Mouse (Mus musculus) heart, postnatal 0 days (tissue): ENCODE results near the gene Il1a. TPM values are rescaled to one million over a fixed set of nuclear protein-coding genes. Genes with fewer than 3 reads are reported as not detected.

ENCODE experiments used
- ATAC-seq: fragments of 200-750 bp; cut with Nextera tagmentation; 2 replicates; pipeline ENCODE4 v1.8.0; 2017; ENCODE audit warnings: low read depth, moderate number of reproducible peaks, moderate library complexity; ENCODE audit not compliant: insufficient read depth
- DNase-seq: peaks from one replicate; pipeline ENCODE4 v3.0.0-alpha.2; 2016; ENCODE audit warnings: low spot score
- H3K27ac ChIP-seq: fragments of 300-500 bp; sonication (generic); 2 replicates; pipeline ENCODE4 v1.5.1; 2014; ENCODE audit warnings: low read depth, mild to moderate bottlenecking
- H3K27me3 ChIP-seq: fragments of 300-500 bp; sonication (generic); 2 replicates; pipeline ENCODE4 v1.6.1; 2014; ENCODE audit warnings: low read length, mixed read lengths; ENCODE audit not compliant: control insufficient read depth, insufficient read depth
- H3K36me3 ChIP-seq: fragments of 300-500 bp; sonication (generic); replicated peaks from 2 replicates; pipeline ENCODE4 v1.6.1; 2014; ENCODE audit warnings: low read length, mixed read lengths; ENCODE audit not compliant: control insufficient read depth, insufficient read depth
- H3K4me1 ChIP-seq: fragments of 300-500 bp; sonication (generic); 2 replicates; pipeline ENCODE4 v1.6.1; 2014; ENCODE audit warnings: antibody characterized with exemption; ENCODE audit not compliant: control insufficient read depth, insufficient read depth
- H3K4me2 ChIP-seq: fragments of 300-500 bp; sonication (generic); 2 replicates; pipeline ENCODE4 v1.6.1; 2014; ENCODE audit warnings: low read depth, mild to moderate bottlenecking, low read length, moderate library complexity
- H3K4me3 ChIP-seq: fragments of 300-500 bp; sonication (generic); 2 replicates; pipeline ENCODE4 v1.5.1; 2014; ENCODE audit warnings: low read depth, low read length
- H3K9ac ChIP-seq: fragments of 300-500 bp; sonication (generic); replicated peaks from 2 replicates; pipeline ENCODE4 v1.6.1; 2014; ENCODE audit warnings: low read depth, low read length, mixed read lengths
- H3K9me3 ChIP-seq: fragments of 300-500 bp; sonication (generic); replicated peaks from 2 replicates; pipeline ENCODE4 v1.6.1; 2016; ENCODE audit warnings: low read length; ENCODE audit not compliant: control insufficient read depth
- CTCF ChIP-seq: IDR thresholded peaks from 2 replicates; pipeline ENCODE4 v1.5.1; 2016; ENCODE audit warnings: antibody characterized with exemption, control low read depth, low read depth
- EP300 ChIP-seq: IDR thresholded peaks from 2 replicates; pipeline ENCODE4 v1.6.1; 2016; ENCODE audit warnings: antibody characterized with exemption, low read depth
- WGBS: fragments of 180-500 bp; shearing (Covaris S2); extraction: QIAGEN DNeasy Blood & Tissue Kit; methylation state at CpG from one replicate; pipeline ENCODE4 v1.1.7; 2014; 5-methylcytosine and 5-hydroxymethylcytosine counted together
- polyA plus RNA-seq: library from polyadenylated mRNA; unstranded; fragments of >200 nt; fragmentation: Nextera tagmentation; extraction: Ambion mirVana; gene quantifications from 2 replicates; pipeline ENCODE4 v1.2.1, GENCODE M21; 2015
- total RNA-seq: library from RNA; depleted of rRNA; stranded (reverse); fragments of >200 nt; gene quantifications from 2 replicates; pipeline ENCODE4 v1.2.3, GENCODE M21; 2014; ENCODE audit warnings: low replicate concordance

Gene Il1a
- total and polyA plus RNA-seq, 2 experiments from 2014 or later: 0.30 TPM; not detected in 1

GRCm38 (mm10) chr2:129306020-129306419, 3.8 kb downstream of the Il1a start:
- no peak overlapping the region for H3K27ac ChIP-seq
- 75% methylated on average over 4 of the region's 4 CpGs for WGBS
- no peaks in the 10 kb centered on the region for H3K36me3 ChIP-seq
- H3K4me2 ChIP-seq: no peak overlapping the region
- no peak overlapping the region for H3K4me3 ChIP-seq
- no peaks in the 10 kb centered on the region for H3K4me1 ChIP-seq
- DNase-seq: no peak
- no peak overlapping the region for H3K9ac ChIP-seq
- TF ChIP-seq EP300: no peak
- no peak for TF ChIP-seq CTCF
- H3K9me3 ChIP-seq: no peaks in the 10 kb centered on the region
- ATAC-seq: no peak
- no peaks in the 10 kb centered on the region for H3K27me3 ChIP-seq

GRCm38 (mm10) chr2:129297589-129297982, 12.2 kb downstream of the Il1a start:
- WGBS: 4% methylated on average over 10 of the region's 10 CpGs
- Histone ChIP-seq H3K27me3 (no peaks in the 10 kb centered on the region), H3K9ac (peak overlapping the region; percentile 62), H3K4me3 (peak overlapping the region; percentile 93), H3K36me3 (no peaks in the 10 kb centered on the region), H3K27ac (peak overlapping the region; percentile 92), H3K9me3 (no peaks in the 10 kb centered on the region), H3K4me1 (peaks cover 13% of the 10 kb centered on the region), H3K4me2 (peak overlapping the region; percentile 80)
- no peak for TF ChIP-seq EP300
- 0 out of 2 replicates have a peak, but pooled peaks have one; percentile 4 for TF ChIP-seq CTCF
- ATAC-seq (peak; percentile 25), DNase-seq (no peak)

GRCm38 (mm10) chr2:129296671-129297588, 12.8 kb downstream of the Il1a start, which contains the start of gene Ckap2l:
Gene Ckap2l (minus strand): TSS chr2:129297212.
- under 1% methylated on average over 50 of the region's 50 CpGs for WGBS

GRCm38 (mm10) chr2:129296086-129296485, 13.7 kb downstream of the Il1a start:
- no peaks in the 10 kb centered on the region for H3K9me3 ChIP-seq
- H3K9ac ChIP-seq: peak overlapping the region; percentile 75
- WGBS: 48% methylated on average over 5 of the region's 5 CpGs
- no peak overlapping the region for H3K27ac ChIP-seq
- ATAC-seq (no peak), DNase-seq (no peak)
- peak overlapping the region; percentile 93 for H3K4me3 ChIP-seq
- H3K4me2 ChIP-seq: peak overlapping the region; percentile 89
- TF ChIP-seq EP300 (no peak), CTCF (no peak)
- peaks cover 3% of the 10 kb centered on the region; the same call in 1 of the 2 replicates for H3K36me3 ChIP-seq
- no peaks in the 10 kb centered on the region for H3K27me3 ChIP-seq
- peaks cover 13% of the 10 kb centered on the region for H3K4me1 ChIP-seq

More at GRCm38 (mm10) chr2:129296671-129297588, 12.8 kb downstream of the Il1a start, which contains the start of gene Ckap2l:
- peak within 1 kb of the TSS; percentile 92 for H3K27ac ChIP-seq
- H3K9ac ChIP-seq: peak within 1 kb of the TSS; percentile 75
- no peak; the same call in 1 of the 2 replicates for TF ChIP-seq EP300
- TF ChIP-seq CTCF: no peak
- no peaks in the 10 kb centered on the region for H3K27me3 ChIP-seq
- ATAC-seq: peak; percentile 100
- no peaks in the 10 kb centered on the region for H3K9me3 ChIP-seq
- H3K36me3 ChIP-seq: no peaks in the 10 kb centered on the region
- peak; percentile 99 for DNase-seq
- peaks cover 13% of the 10 kb centered on the region for H3K4me1 ChIP-seq
- H3K4me3 ChIP-seq: peak within 1 kb of the TSS; percentile 93
- peak within 1 kb of the TSS; percentile 89 for H3K4me2 ChIP-seq

GRCm38 (mm10) chr2:129295075-129295474, 14.7 kb downstream of the Il1a start:
- Histone ChIP-seq H3K27me3 (no peaks in the 10 kb centered on the region), H3K4me3 (no peak overlapping the region), H3K9ac (no peak overlapping the region), H3K4me1 (peaks cover 13% of the 10 kb centered on the region), H3K9me3 (no peaks in the 10 kb centered on the region), H3K36me3 (peaks cover 9% of the 10 kb centered on the region; the same call in 1 of the 2 replicates), H3K27ac (no peak overlapping the region), H3K4me2 (no peak overlapping the region)
- TF ChIP-seq EP300 (no peak), CTCF (no peak)
- no peak for ATAC-seq
- DNase-seq: no peak
- WGBS: 70% methylated on average over 5 of the region's 5 CpGs
